Mouse (Mus musculus): Measurements from ENCODE around the gene Gm3476. TPM values are rescaled to one million over a fixed set of nuclear protein-coding genes. Genes with fewer than 3 reads are reported as not detected.
"Not testable (repeated sequence)": the region's sequence is repeated elsewhere in the genome, so short reads cannot be mapped to it uniquely, and the experiment has no call there.

Gene Gm3476
- not detected for total RNA-seq (2021)
- long read RNA-seq, experiment 1, result 0 reads
- long read RNA-seq, experiment 2, result 0 reads

DNA sequence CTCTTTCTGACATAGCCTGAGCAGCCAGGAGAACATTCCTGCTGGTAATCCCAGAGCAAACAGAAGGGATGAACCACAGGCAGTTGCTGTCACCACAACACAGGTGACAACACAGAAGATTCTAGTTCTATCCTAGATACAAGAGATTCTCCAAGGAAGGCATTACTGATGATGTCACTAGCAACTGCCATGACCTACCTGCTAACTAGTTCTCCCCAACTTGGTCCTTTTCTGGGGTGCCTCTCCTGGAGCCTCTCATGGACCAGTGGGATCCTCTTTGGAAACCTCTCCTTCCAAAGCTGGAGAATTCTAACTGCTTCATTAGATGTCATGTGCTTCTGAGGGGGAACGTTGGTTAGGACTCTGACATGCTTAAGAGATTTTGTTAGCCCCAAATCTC lies at the start of gene Gm3476:
Gene Gm3476 (minus strand): TSS at position 101 of the 400 bp plus-strand sequence.
- DNase-seq (ENCODE audit: low spot score in 2 of 2), result not testable (repeated sequence)

DNA sequence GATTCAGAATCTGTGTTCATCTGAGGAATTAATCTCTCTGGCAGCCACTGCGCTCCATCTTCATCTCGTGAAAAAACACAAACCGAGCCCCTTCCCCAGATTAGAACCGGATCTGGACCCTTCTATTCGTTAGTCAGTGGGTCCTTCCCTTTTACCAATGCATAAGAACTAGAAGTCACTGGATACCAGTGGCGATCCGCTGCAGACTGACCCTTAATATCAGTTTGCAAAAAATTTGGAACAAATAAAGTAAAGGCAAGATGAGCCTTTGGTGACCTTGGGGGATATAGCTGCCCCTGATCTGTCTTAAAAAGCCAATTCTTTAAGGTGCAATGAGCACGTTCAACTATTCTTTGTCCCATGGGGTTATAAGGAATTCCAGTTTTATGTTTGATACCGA lies 37.9 kb upstream of the Gm3476 start:
- not testable (repeated sequence) for DNase-seq (ENCODE audit: low spot score in 2 of 2)

DNA sequence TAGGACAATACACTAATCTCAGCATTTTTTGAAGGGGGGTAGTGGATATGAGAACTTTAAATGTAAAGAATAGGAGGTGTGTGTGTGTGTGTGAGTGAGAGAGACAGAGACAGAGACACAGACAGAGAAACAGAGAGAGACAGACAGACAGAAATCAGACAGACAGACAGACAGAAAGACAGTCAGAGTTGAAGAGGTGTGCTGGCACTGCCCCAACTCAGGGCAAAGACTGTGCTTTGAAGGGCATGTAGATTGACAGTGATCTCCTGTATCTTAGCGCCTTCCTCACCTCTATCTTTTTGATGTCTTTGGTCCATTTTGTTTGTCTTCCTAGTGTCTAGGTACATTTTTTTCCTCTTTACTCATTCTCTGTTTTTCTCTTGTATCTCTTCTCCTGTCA lies 35.5 kb upstream of the Gm3476 start:
- not testable (repeated sequence) for DNase-seq (ENCODE audit: low spot score in 2 of 2)

DNA sequence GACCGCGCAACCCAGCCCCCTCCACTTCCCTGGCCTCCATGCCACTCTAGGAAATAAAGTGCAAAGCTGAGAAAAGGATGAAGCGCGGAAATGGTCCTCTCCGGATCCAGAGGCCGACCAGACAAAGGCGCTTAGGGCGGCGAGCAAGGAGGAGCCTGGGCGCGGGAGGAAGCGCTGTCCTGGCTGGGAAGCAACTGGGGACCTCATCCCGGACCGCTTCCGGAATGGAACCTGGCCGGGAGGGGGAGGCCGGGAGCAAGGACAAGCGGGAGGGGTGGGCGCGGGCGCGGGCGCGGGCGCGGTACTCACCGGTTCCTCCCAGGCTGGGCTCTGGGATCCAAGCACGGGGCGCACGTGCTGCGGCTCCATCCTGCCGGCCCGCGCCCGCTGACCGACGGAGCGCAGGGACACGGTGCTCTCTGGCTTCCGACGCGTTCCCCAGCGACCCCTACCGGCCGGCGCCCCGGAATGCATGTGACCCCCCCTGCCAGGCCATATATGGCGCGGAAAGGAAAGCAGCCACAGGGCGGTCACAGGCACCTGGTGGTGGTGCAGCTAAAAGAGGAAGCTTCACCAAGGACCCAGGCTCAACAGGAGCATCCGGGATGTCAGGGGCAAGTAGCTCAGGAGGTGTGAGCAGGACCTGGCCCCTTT lies 17.2 kb downstream of the Gm3476 start, which contains the start of gene Gm3468:
Gene Gm3468 (minus strand): TSS at position 394 of the 654 bp plus-strand sequence.
- DNase-seq (ENCODE audit: low spot score in 2 of 2), result peak; percentile 2 to 48

DNA sequence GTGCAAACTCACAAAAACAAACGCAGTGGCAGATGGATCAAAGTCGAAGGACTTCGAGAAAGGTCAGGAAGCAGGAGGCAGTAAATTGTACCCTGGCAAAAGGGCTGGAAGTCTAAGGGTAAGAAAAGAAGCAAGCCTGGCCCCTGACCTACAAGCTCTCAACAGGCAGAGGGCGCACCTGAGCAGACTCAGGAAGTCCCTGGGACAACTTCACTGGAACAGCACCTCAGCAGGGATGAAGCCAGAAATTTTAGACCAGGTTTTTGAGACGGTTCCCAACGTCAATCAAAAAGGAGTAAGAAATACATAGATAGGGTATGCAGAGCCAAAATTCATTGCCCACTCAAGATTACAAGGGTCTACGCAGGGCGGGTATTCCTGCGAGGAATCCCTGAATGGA lies 18.1 kb downstream of the Gm3476 start:
- not testable (repeated sequence) for DNase-seq (ENCODE audit: low spot score in 2 of 2)

DNA sequence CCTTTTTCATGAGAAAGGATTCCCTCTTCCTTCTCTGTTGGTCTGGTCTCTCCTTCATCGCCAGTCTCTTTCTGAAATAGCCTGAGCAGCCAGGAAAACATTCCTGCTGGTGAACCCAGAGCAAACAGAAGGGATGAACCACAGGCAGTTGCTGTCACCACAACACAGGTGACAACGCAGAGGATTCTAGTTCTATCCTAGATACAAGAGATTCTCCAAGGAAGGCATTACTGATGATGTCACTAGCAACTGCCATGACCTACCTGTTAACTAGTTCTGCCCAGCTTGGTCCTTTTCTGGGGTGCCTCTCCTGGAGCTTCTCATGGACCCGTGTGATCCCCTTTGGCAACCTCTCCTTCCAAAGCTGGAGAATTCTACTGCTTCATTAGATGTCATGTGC lies 31.8 kb downstream of the Gm3476 start, which contains the start of gene Gm8206:
Gene Gm8206 (minus strand): TSS at position 101 of the 400 bp plus-strand sequence.
- DNase-seq (ENCODE audit: low spot score in 2 of 2), result not testable (repeated sequence)

DNA sequence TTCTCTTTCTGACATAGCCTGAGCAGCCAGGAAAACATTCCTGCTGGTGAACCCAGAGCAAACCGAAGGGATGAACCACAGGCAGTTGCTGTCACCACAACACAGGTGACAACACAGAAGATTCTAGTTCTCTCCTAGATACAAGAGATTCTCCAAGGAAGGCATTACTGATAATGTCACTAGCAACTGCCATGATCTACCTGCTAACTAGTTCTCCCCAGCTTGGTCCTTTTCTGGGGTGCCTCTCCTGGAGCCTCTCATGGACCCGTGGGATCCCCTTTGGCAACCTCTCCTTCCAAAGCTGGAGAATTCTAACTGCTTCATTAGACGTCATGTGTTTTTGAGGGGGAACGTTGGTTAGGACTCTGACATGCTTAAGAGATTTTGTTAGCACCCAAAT lies 67.4 kb downstream of the Gm3476 start, which contains the start of gene Gm6337:
Gene Gm6337 (minus strand): TSS at position 101 of the 400 bp plus-strand sequence.
- not testable (repeated sequence) for DNase-seq (ENCODE audit: low spot score in 2 of 2)

Other genes starting within 250 kb of the Gm3476 start
- not detected for gene Gm8237, start 245.4 kb downstream of the Gm3476 start, total RNA-seq (2021)
- gene Gm3248, start 164.1 kb downstream of the Gm3476 start, total RNA-seq (2021), result under 1 TPM in 1 of 2 experiments, not detected in 1; 0.16 TPM
- gene Gm3453, start 146.7 kb downstream of the Gm3476 start, total RNA-seq (2021), result not detected
- gene Gm6337, start 67.5 kb downstream of the Gm3476 start, total RNA-seq (2021), result not detected
- not detected for gene Gm8206, start 31.9 kb downstream of the Gm3476 start, total RNA-seq (2021)
- under 1 TPM; 0.20 to 0.22 TPM for gene Gm3468, start 17.1 kb downstream of the Gm3476 start, total RNA-seq (2021)
- gene Gm21560, start 93.5 kb upstream of the Gm3476 start, total RNA-seq (2021), result not detected
- under 1 TPM in 1 of 2 experiments, not detected in 1; 0.20 TPM for gene Gm3411, start 161.4 kb upstream of the Gm3476 start, total RNA-seq (2021)
- not detected for gene Gm21103, start 179.0 kb upstream of the Gm3476 start, total RNA-seq (2021)
- gene Gm3618, start 217.9 kb upstream of the Gm3476 start, total RNA-seq (2021), result not detected

Measured in adrenal gland, adult 18-20 months (tissue).